Mouse (Mus musculus) lung, embryonic 14.5 days (tissue): ENCODE measurements around the gene Thsd4. TPM values are rescaled to one million over a fixed set of nuclear protein-coding genes. Genes with fewer than 3 reads are reported as not detected.
"Not testable (repeated sequence)": the region's sequence is repeated elsewhere in the genome, so short reads cannot be mapped to it uniquely, and the experiment has no call there.

Experiments
- ATAC-seq: fragments of 200-750 bp; cut with Nextera tagmentation; 2 replicates; pipeline ENCODE4 v1.8.0; 2017; ENCODE audit warnings: mild to moderate bottlenecking, moderate TSS enrichment, moderate library complexity; ENCODE audit not compliant: insufficient read depth
- DNase-seq: peaks from one replicate; pipeline ENCODE4 v3.0.0-alpha.2; 2015
- H3K27ac ChIP-seq: fragments of 300-500 bp; sonication (generic); 2 replicates; pipeline ENCODE4 v1.5.1; 2014; ENCODE audit warnings: low read depth, mild to moderate bottlenecking, moderate library complexity
- H3K27me3 ChIP-seq: fragments of 300-500 bp; sonication (generic); 2 replicates; pipeline ENCODE4 v1.6.1; 2014; ENCODE audit warnings: low read length, control low read depth; ENCODE audit not compliant: insufficient read depth
- H3K36me3 ChIP-seq: fragments of 300-500 bp; sonication (generic); 2 replicates; pipeline ENCODE4 v1.6.1; 2014; ENCODE audit warnings: control low read depth; ENCODE audit not compliant: insufficient read depth
- H3K4me1 ChIP-seq: fragments of 300-500 bp; sonication (generic); 2 replicates; pipeline ENCODE4 v1.6.1; 2014; ENCODE audit warnings: antibody characterized with exemption, control low read depth; ENCODE audit not compliant: insufficient read depth
- H3K4me2 ChIP-seq: fragments of 300-500 bp; sonication (generic); 2 replicates; pipeline ENCODE4 v1.6.1; 2014; ENCODE audit warnings: mild to moderate bottlenecking
- H3K4me3 ChIP-seq: fragments of 300-500 bp; sonication (generic); 2 replicates; pipeline ENCODE4 v1.5.1; 2014; ENCODE audit warnings: low read depth, low read length
- H3K9ac ChIP-seq: fragments of 300-500 bp; sonication (generic); 2 replicates; pipeline ENCODE4 v1.6.1; 2014
- H3K9me3 ChIP-seq: fragments of 300-500 bp; sonication (generic); 2 replicates; pipeline ENCODE4 v1.6.1; 2016; ENCODE audit warnings: low read depth, low read length, control low read depth
- CTCF ChIP-seq: IDR thresholded peaks from 2 replicates; pipeline ENCODE4 v1.5.1; 2016; ENCODE audit warnings: antibody characterized with exemption, low read depth
- whole genome bisulfite sequencing: fragments of 180-500 bp; shearing (Covaris S2); extraction: QIAGEN DNeasy Blood & Tissue Kit; methylation state at CpG from one replicate; pipeline ENCODE4 v1.1.7; 2014; 5-methylcytosine and 5-hydroxymethylcytosine counted together
- polyA plus RNA-seq: library from polyadenylated mRNA; unstranded; fragments of >200 nt; fragmentation: Nextera tagmentation; extraction: Ambion mirVana; gene quantifications from 2 replicates; pipeline ENCODE4 v1.2.1, GENCODE M21; 2014

Gene Thsd4
- polyA plus RNA-seq, 1 experiment from 2014 or later: 18.5 TPM

- peak; percentile 88 for TF ChIP-seq CTCF
- H3K36me3 ChIP-seq: no peaks in the 10 kb centered on the region
- H3K4me3 ChIP-seq: no peak overlapping the region
- ATAC-seq (no peak), DNase-seq (peak; percentile 90)
- no peak overlapping the region for H3K27ac ChIP-seq
- H3K27me3 ChIP-seq: no peaks in the 10 kb centered on the region
- H3K9ac ChIP-seq: no peak overlapping the region
- no peaks in the 10 kb centered on the region for H3K9me3 ChIP-seq
- H3K4me2 ChIP-seq: no peak overlapping the region
- H3K4me1 ChIP-seq: peaks cover 3% of the 10 kb centered on the region
- WGBS: 27% methylated on average over 6 of the region's 6 CpGs
These were observed 552.5 kb downstream of the Thsd4 start for GRCm38 (mm10) chr9:59969383-59969782.

GRCm38 (mm10) chr9:59965046-59965445 lies 556.8 kb downstream of the Thsd4 start:
- H3K27ac ChIP-seq: no peak overlapping the region
- ATAC-seq (no peak), DNase-seq (no peak)
- H3K4me2 ChIP-seq: no peak overlapping the region
- WGBS: 62% methylated on average over 10 of the region's 10 CpGs
- no peak overlapping the region for H3K4me3 ChIP-seq
- H3K4me1 ChIP-seq: peaks cover 3% of the 10 kb centered on the region
- TF ChIP-seq CTCF: no peak
- H3K27me3 ChIP-seq: no peaks in the 10 kb centered on the region
- no peak overlapping the region for H3K9ac ChIP-seq
- H3K36me3 ChIP-seq: no peaks in the 10 kb centered on the region
- H3K9me3 ChIP-seq: no peaks in the 10 kb centered on the region

- ATAC-seq (peak; percentile 52; the same call in 1 of the 2 replicates), DNase-seq (peak; percentile 53)
- Histone ChIP-seq H3K27ac (no peak overlapping the region), H3K9me3 (no peaks in the 10 kb centered on the region), H3K36me3 (no peaks in the 10 kb centered on the region), H3K27me3 (no peaks in the 10 kb centered on the region), H3K9ac (no peak overlapping the region), H3K4me3 (no peak overlapping the region), H3K4me2 (no peak overlapping the region), H3K4me1 (peaks cover 3% of the 10 kb centered on the region)
- TF ChIP-seq CTCF: no peak
- WGBS: 35% methylated on average over 3 of the region's 3 CpGs
These were observed 557.5 kb downstream of the Thsd4 start for GRCm38 (mm10) chr9:59964367-59964766.

- TF ChIP-seq CTCF: no peak
- ATAC-seq (no peak), DNase-seq (no peak)
- 59% methylated on average over 14 of the region's 14 CpGs for WGBS
- Histone ChIP-seq H3K9me3 (no peaks in the 10 kb centered on the region), H3K4me2 (no peak overlapping the region), H3K36me3 (no peaks in the 10 kb centered on the region), H3K4me3 (no peak overlapping the region), H3K9ac (no peak overlapping the region), H3K27me3 (no peaks in the 10 kb centered on the region), H3K27ac (no peak overlapping the region), H3K4me1 (peaks cover 3% of the 10 kb centered on the region)
These were observed 560.5 kb downstream of the Thsd4 start for GRCm38 (mm10) chr9:59961201-59961955.

GRCm38 (mm10) chr9:59960559-59960958 lies 561.3 kb downstream of the Thsd4 start, which contains the start of gene Nr2e3:
Gene Nr2e3, minus strand, starts transcription at chr9:59960659.
- Histone ChIP-seq H3K4me1 (peaks cover 5% of the 10 kb centered on the region), H3K4me3 (no peak within 1 kb of the TSS), H3K9ac (no peak within 1 kb of the TSS), H3K9me3 (no peaks in the 10 kb centered on the region), H3K36me3 (no peaks in the 10 kb centered on the region), H3K27me3 (no peaks in the 10 kb centered on the region), H3K4me2 (no peak within 1 kb of the TSS), H3K27ac (no peak within 1 kb of the TSS)
- 80% methylated on average over 10 of the region's 10 CpGs for WGBS
- no peak for TF ChIP-seq CTCF
- ATAC-seq (no peak), DNase-seq (no peak)

GRCm38 (mm10) chr9:59959276-59959675 lies 562.6 kb downstream of the Thsd4 start:
- no peak overlapping the region for H3K4me3 ChIP-seq
- H3K4me2 ChIP-seq: no peak overlapping the region
- H3K27ac ChIP-seq: no peak overlapping the region
- no peak overlapping the region for H3K9ac ChIP-seq
- 1% methylated on average over 8 of the region's 8 CpGs for WGBS
- DNase-seq (peak; percentile 98), ATAC-seq (peak; percentile 57)
- no peaks in the 10 kb centered on the region for H3K27me3 ChIP-seq
- H3K9me3 ChIP-seq: no peaks in the 10 kb centered on the region
- TF ChIP-seq CTCF: peak; percentile 94
- H3K4me1 ChIP-seq: peaks cover 6% of the 10 kb centered on the region
- no peaks in the 10 kb centered on the region for H3K36me3 ChIP-seq

GRCm38 (mm10) chr9:59958115-59958514 lies 563.7 kb downstream of the Thsd4 start:
- H3K9ac ChIP-seq, H3K4me1 ChIP-seq, H3K4me2 ChIP-seq, DNase-seq, H3K4me3 ChIP-seq, H3K27ac ChIP-seq, ATAC-seq, H3K27me3 ChIP-seq, H3K9me3 ChIP-seq, H3K36me3 ChIP-seq: not testable (repeated sequence)
- 75% methylated on average over 1 of the region's 1 CpGs for WGBS
